Mouse (Mus musculus) cerebellum, adult 8-10 months (tissue): ENCODE measurements around the gene Zbtb7a.

Source experiments
- DNase-seq: peaks from one replicate; pipeline ENCODE4 v3.0.0; 2022

The Zbtb7a gene

DNA sequence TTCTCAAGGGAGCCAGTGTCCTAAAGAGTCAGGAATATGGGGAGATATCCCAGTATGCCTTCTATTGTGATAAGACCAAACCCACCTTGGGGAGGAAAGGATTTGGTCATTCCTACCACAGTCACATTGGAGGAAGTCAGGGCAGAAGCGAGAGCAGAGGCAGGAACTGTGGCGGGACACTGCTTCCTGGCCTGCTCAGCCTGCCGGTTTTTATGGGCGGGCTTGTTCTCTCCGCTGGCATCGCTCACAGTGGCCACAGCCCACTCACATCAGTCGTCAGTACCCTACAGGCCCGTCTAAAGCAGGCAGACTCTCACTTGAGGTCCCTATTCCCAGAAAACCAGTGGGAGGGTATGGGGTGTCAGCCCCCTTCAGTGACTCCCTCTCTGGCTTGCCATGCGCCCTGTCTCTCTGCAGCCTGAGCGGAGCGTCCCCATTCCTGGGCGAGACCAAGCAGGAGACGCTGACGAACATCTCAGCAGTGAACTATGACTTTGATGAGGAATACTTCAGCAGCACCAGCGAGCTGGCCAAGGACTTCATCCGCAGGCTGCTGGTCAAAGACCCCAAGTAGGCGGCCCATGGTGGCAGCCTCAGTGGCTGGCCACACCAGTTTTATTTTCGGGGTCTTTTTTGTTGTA lies 56.4 kb downstream of the Zbtb7a start:
- no peak for DNase-seq

DNA sequence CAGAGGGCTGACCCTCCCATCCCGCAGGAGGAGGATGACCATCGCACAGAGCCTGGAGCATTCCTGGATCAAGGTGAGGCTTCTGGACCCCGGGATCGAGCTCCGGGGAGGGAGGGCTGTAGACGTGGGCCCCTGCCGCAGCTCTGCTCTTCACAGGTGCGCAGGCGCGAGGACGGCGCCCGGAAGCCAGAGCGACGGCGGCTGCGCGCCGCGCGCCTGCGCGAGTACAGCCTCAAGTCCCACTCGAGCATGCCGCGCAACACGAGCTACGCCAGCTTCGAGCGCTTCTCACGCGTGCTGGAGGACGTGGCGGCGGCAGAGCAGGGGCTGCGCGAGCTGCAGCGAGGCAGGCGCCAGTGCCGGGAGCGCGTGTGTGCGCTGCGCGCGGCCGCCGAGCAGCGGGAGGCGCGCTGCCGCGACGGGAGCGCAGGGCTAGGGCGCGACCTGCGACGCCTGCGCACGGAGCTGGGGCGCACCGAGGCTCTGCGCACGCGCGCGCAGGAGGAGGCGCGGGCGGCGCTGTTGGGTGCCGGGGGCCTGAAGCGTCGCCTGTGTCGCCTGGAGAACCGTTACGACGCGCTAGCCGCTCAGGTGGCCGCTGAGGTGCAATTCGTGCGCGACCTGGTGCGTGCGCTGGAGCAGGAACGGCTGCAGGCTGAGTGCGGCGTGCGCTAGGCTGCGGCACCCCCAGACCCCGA lies 57.4 kb downstream of the Zbtb7a start:
- peak; percentile 87 for DNase-seq

DNA sequence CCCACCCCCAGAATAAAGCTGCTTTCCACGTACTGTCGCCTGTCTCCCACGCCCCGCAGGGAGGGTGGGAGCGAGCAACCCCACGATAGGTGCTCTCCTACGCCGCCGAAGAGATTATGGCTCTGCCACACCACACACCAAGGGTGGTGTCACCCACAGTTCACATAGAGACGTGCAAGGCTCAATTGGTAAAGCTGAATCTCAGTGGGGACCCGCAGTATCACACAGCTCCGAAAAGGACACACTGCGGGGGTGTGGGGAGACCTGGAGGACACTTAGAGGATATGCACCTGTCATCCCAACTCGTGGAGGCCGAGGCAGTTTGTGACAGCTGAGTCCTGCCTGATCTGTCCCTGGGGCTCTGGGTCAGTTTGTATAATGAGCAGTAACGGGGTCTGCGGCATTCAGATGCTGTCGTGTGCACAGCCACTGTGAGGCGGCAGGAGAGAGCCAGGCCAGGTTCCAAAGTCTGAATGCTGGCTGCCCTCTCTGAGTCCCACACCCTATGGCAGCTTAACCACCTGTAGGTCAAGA lies 58.0 kb downstream of the Zbtb7a start:
- peak; percentile 64 for DNase-seq

DNA sequence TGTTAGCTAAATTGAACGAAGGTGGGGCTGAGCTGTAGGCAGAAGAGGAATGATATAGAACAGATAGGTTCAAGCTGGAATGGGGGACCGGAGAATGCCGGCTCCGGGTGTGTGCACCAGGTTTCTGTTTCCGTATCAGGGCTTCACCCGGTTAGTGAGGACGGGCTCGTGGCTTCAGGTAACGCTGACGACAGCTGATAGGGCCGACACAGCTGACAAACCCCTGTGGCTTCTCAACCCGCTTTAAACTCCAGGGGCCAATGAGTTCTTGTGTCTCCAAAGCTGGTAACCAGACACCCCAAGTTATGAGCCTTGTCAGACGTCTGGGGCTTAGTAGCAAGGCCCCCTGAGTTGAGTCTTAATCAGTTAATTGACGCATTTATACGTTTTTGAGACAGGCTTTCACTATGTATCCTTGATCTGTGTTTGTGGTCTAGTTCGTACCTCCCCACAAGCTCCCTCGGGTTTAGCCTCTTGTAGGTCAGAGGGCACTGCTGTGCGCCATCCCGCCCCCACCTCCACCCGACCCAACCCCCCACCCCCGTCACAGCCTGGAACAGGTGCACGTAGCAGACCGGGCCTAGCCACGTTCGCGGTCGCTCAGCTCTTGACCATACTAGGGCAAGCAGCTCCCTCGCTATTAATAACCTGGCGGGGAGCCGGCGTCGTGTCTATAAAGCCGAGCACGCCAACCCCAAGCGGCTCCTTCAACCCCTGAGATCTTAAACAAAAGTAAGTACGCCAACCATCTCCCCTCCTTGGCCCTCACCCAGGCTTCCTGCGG lies 59.2 kb downstream of the Zbtb7a start:
- peak; percentile 49 for DNase-seq

DNA sequence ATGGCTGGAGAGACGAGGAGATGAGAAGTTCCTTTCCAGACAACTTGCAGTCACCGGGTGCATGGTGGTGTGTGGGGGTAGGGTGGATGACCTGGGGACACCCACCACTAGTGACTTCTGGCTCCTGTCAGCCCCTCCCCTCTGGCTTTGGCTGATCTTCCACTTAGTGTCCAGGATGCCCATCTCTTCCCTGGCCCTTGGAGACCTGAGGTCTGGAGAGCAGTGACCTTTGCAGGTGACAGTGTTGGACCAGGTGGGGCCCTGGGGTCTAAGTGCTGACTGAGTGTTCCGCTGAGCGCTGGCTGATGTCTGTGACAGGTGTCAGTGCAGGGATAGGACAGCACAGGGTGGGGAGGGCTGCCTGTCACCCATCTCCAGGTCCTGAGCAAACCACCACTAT lies 60.3 kb downstream of the Zbtb7a start:
- no peak for DNase-seq

DNA sequence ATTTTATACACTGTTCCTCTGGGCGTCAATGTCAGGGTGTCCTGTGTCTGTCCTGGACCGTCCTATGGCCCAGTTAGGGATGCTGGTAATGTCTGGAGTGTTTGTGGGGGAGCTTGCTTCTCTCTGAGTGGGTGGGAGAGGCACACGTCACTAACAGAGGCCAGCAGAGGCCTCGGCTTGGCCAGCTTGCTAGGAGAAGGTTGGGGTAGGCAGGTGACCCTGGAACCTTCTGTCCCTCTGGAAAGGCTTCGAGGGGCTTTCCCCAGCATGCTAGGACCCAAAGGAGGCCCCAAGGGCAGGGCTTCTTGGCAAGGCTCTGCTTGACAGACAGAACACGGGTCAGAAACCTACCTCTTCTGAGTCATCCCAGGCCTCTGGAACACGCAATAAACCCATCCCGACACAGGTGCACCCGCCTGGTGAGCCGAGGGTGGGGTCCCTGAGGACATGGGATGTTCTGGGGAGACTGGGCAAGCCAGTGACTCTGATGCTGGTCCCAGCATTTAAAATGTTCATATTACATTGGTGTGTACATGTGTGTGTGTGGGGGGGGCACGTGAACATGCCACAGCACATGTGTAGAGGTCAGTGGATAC lies 61.5 kb downstream of the Zbtb7a start:
- DNase-seq, result no peak

DNA sequence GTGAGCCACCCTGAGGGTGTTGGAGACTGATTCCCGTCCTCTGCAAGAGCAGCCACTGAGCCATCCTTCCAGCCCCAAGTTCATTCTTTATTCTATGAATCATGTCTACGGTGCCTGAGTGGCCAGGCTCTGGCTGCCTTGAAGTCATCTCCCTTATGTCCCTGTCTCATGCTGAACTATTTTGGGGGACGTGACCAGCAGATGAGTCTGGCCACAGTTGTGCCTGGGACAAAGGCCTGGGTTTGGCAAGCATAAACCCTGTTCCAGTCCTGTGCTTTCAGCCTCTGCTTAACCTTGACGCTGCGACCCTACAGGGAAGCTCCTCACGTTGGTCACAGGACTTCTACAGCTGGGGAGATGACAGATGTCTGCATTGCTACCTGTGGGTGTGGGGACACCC lies 62.3 kb downstream of the Zbtb7a start:
- no peak for DNase-seq

DNA sequence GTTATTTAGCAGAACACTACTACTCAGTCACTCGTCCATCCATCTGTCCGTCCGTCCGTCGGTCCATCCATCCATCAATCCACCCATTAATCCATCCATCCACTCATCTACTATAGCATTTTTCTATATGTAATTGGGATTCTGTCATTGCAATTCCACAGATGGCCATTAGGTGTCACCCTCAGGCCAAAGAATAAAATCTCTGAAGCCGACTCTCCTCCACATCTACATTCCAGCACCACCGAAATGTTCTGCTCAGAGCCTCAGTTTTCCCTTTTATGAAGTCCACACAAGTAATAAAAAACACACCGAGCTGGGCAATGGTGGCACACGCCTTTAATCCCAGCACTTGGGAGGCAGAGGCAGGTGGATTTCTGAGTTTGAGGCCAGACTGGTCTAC lies 63.2 kb downstream of the Zbtb7a start:
- DNase-seq, result peak; percentile 79

DNA sequence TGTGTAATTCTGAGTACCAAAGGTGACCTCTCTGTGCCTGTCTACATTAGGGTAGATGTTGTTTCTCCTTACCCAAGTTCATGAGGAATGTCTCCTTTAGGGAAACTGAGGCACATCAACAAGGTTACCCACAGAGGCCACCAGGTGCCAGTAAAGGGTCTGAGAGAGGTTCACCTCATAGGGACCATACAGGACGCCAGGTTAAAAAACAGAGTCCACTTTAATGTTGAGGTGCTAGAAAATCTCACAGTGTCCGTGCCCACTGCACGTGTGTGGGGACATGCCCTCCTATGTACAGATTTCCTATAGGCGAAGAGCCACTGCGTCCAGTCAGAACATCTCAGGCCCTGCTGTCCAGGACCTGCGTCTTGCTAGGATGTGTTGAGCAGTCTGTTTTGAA lies 64.0 kb downstream of the Zbtb7a start:
- DNase-seq, result no peak

DNA sequence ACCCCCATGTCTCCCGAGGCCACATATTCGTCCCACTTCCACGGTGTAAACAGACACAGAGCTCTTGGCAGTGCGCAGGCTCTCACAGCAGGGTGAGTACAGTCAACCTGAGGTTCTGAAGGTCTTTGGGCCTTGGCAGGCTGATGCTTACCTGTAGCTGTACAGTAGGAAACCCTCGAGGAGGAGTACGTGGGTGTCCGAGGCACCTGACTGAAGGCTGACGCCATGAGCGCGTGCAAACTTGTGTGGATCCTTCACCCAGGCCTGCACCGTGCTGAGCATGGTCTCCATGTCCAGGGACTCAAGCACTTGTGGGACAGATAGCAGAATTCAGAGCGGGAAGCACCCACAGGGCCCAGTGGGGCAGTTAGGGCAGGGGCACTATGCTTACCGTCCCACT lies 65.1 kb downstream of the Zbtb7a start:
- DNase-seq, result no peak

DNA sequence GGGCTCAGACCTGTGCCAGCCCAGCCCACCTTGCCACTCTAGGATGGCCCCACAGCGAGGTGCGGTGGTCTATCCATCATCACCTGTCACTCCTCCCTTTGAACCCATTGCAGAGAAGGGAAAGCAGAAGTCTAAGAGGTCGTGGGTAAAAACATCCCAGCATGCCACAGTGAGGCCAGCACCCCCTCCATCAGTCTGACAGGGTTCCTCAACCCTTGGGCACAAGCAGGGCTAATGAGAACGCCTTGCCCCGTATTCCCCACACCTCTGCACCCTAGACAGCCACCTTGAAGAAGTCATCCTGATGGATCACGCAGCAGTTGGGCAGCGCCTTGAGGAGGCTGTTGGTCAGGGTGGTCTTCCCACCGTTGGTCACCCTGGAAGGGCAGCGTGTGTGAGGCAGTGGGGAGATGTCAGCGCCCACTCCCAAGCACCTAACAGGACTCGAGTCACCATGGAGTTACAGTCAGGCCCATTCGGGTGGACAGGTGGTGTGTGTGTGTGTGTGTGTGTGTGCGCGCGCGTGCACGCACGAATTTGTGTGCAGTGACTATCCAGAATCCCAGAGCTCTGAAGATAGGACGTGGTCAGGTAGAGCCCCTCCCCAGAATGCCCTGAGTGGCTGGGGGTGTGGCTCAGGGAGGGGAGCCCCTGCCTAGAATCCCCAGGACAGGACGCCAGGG lies 65.7 kb downstream of the Zbtb7a start:
- DNase-seq, result no peak

DNA sequence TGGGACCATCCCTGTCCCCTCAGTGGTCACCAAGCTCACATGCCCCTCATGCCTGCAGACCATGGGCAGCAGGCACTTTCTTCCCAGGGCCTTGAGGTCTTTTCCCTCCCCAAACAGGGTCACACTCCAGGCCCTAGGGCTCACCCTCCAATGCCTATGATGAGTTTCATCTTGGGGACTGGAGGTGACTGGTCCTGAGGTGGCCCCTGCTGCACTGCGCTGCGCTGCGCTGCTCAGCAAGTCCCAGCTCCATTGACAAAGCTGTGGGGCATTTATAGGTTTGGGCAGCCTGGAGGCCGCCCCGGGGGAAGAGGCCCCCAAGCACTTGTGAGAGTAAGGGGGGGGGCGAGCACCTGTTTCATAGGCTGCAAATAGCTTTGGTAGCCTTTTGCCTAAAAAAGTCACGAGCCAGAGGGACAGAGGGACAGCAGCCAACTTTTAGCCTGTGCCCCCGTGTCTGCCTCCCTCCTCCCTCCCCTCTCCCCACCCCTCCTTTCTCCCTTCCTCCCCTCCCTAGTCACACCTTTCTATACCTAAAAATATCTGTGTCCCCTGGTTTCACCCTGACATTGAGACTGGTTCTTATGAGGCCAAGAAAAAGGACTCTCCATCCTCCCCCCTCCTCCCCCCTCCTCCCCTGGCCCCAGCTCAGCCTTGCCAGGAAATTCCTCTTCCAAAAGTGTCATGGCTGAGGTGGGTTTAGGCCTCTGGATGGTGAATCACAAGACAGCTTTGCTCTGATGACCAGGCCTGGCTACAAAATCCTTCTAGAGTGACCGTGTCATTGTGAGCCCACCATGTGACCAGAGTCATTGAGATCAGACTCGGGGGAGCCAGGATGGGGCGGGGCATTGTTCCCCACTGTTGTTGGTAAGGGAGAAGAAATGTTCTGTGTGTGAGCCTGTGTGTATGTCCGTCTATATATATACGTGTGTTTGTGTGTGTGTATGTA lies 67.1 kb downstream of the Zbtb7a start, which contains the start of gene Nmrk2:
Gene Nmrk2, minus strand, starts transcription at position 245 of the 952 bp plus-strand sequence.
- no peak for DNase-seq
